Mouse (Mus musculus) liver, embryonic 11.5 days (tissue): ENCODE measurements around the gene Gm17949. TPM values are rescaled to one million over a fixed set of nuclear protein-coding genes. Genes with fewer than 3 reads are reported as not detected.

Experiments
- ATAC-seq: fragments of 200-750 bp; cut with Nextera tagmentation; replicated peaks from 2 replicates; pipeline ENCODE4 v1.8.0; 2017; ENCODE audit warnings: moderate number of reproducible peaks, mild to moderate bottlenecking, moderate TSS enrichment, moderate library complexity; ENCODE audit not compliant: low FRiP score
- DNase-seq: peaks from one replicate; pipeline ENCODE4 v3.0.0-alpha.2; 2017; ENCODE audit warnings: low spot score
- H3K27ac ChIP-seq: fragments of 300-500 bp; sonication (generic); 2 replicates; pipeline ENCODE4 v1.5.1; 2014; ENCODE audit warnings: mild to moderate bottlenecking, low read depth, low read length, control low read depth
- H3K27me3 ChIP-seq: fragments of 300-500 bp; sonication (generic); replicated peaks from 2 replicates; pipeline ENCODE4 v1.6.1; 2014; ENCODE audit warnings: low read length, mixed read lengths; ENCODE audit not compliant: control insufficient read depth, insufficient read depth
- H3K36me3 ChIP-seq: fragments of 300-500 bp; sonication (generic); 2 replicates; pipeline ENCODE4 v1.6.1; 2014; ENCODE audit warnings: mild to moderate bottlenecking, low read length, moderate library complexity, mixed read lengths; ENCODE audit not compliant: control insufficient read depth, insufficient read depth
- H3K4me1 ChIP-seq: fragments of 300-500 bp; sonication (generic); replicated peaks from 2 replicates; pipeline ENCODE4 v1.6.1; 2014; ENCODE audit warnings: low read length, mixed read lengths; ENCODE audit not compliant: control insufficient read depth, insufficient read depth
- H3K4me2 ChIP-seq: fragments of 300-500 bp; sonication (generic); 2 replicates; pipeline ENCODE4 v1.6.1; 2014; ENCODE audit warnings: mild to moderate bottlenecking, control low read depth, moderate library complexity
- H3K4me3 ChIP-seq: fragments of 300-500 bp; sonication (generic); 2 replicates; pipeline ENCODE4 v1.5.1; 2014; ENCODE audit warnings: low read depth, low read length, control low read depth
- H3K9ac ChIP-seq: fragments of 300-500 bp; sonication (generic); 2 replicates; pipeline ENCODE4 v1.6.1; 2014; ENCODE audit warnings: low read depth, low read length, control low read depth
- H3K9me3 ChIP-seq: fragments of 300-500 bp; sonication (generic); 2 replicates; pipeline ENCODE4 v1.6.1; 2016; ENCODE audit warnings: low read length, inconsistent platforms, mixed read lengths; ENCODE audit not compliant: control insufficient read depth
- WGBS: fragments of 180-500 bp; shearing (Covaris S2); extraction: QIAGEN DNeasy Blood & Tissue Kit; methylation state at CpG from one replicate; pipeline ENCODE4 v1.1.7; 2014; 5-methylcytosine and 5-hydroxymethylcytosine counted together
- polyA plus RNA-seq: library from polyadenylated mRNA; unstranded; fragments of >200 nt; fragmentation: Nextera tagmentation; extraction: Ambion mirVana; gene quantifications from 2 replicates; pipeline ENCODE4 v1.2.1, GENCODE M21; 2014

Gene Gm17949
- 0.26 and 0.33 TPM in 2 replicates for polyA plus RNA-seq

GRCm38 (mm10) chr17:57011236-57012141 lies at the start of gene Gm17949, which contains the start of gene Gtf2f1:
TSS of gene Gm17949 (plus strand) at chr17:57011469.
TSS of gene Gtf2f1 (minus strand) at chr17:57011288.
- H3K4me1 ChIP-seq = peaks cover 10% of the 10 kb centered on the region
- WGBS = 1% methylated on average over 51 of the region's 51 CpGs
- H3K36me3 ChIP-seq = peaks cover 18% of the 10 kb centered on the region; the same call in 1 of the 2 replicates

GRCm38 (mm10) chr17:56961880-56962279 lies 49.4 kb upstream of the Gm17949 start:
- no peak overlapping the region for H3K9ac ChIP-seq
- peaks cover 12% of the 10 kb centered on the region for H3K4me1 ChIP-seq
- 84% methylated on average over 4 of the region's 4 CpGs for WGBS
- H3K36me3 ChIP-seq = no peaks in the 10 kb centered on the region
- no peaks in the 10 kb centered on the region for H3K9me3 ChIP-seq
- no peak overlapping the region for H3K4me3 ChIP-seq
- H3K27me3 ChIP-seq = no peaks in the 10 kb centered on the region
- no peak for DNase-seq
- H3K4me2 ChIP-seq = no peak overlapping the region
- no peak overlapping the region for H3K27ac ChIP-seq
- no peak for ATAC-seq

More at GRCm38 (mm10) chr17:57011236-57012141, at the start of gene Gm17949, which contains the start of gene Gtf2f1:
- peak within 1 kb of the TSS; percentile 90 for H3K4me2 ChIP-seq
- peak within 1 kb of the TSS; percentile 84 for H3K9ac ChIP-seq
- peak within 1 kb of the TSS; percentile 72 for H3K4me3 ChIP-seq
- peak within 1 kb of the TSS; percentile 83 for H3K27ac ChIP-seq
- peak; percentile 96 for DNase-seq
- H3K9me3 ChIP-seq = no peaks in the 10 kb centered on the region
- no peaks in the 10 kb centered on the region for H3K27me3 ChIP-seq
- peak; percentile 85 for ATAC-seq

GRCm38 (mm10) chr17:56962642-56963405 lies 48.4 kb upstream of the Gm17949 start:
- H3K9me3 ChIP-seq = no peaks in the 10 kb centered on the region
- H3K27me3 ChIP-seq = no peaks in the 10 kb centered on the region
- ATAC-seq (no peak), DNase-seq (no peak)
- H3K9ac ChIP-seq = no peak overlapping the region
- H3K4me3 ChIP-seq = no peak overlapping the region
- WGBS = 72% methylated on average over 5 of the region's 5 CpGs
- H3K4me2 ChIP-seq = no peak overlapping the region
- H3K27ac ChIP-seq = no peak overlapping the region
- no peaks in the 10 kb centered on the region for H3K36me3 ChIP-seq
- H3K4me1 ChIP-seq = peaks cover 7% of the 10 kb centered on the region

GRCm38 (mm10) chr17:56963646-56964045 lies 47.6 kb upstream of the Gm17949 start:
- DNase-seq (no peak), ATAC-seq (no peak)
- Histone ChIP-seq H3K4me1 (no peaks in the 10 kb centered on the region), H3K9ac (no peak overlapping the region), H3K36me3 (no peaks in the 10 kb centered on the region), H3K27ac (no peak overlapping the region), H3K9me3 (no peaks in the 10 kb centered on the region), H3K4me2 (no peak overlapping the region), H3K27me3 (no peaks in the 10 kb centered on the region), H3K4me3 (no peak overlapping the region)
- 73% methylated on average over 6 of the region's 6 CpGs for WGBS

GRCm38 (mm10) chr17:56969321-56969720 lies 41.9 kb upstream of the Gm17949 start:
- no peak overlapping the region for H3K4me2 ChIP-seq
- H3K9ac ChIP-seq = no peak overlapping the region
- 61% methylated on average over 3 of the region's 3 CpGs for WGBS
- H3K36me3 ChIP-seq = no peaks in the 10 kb centered on the region
- peaks cover 11% of the 10 kb centered on the region; the same call in 1 of the 2 replicates for H3K27me3 ChIP-seq
- DNase-seq (no peak), ATAC-seq (no peak)
- H3K4me1 ChIP-seq = no peaks in the 10 kb centered on the region
- H3K9me3 ChIP-seq = no peaks in the 10 kb centered on the region
- no peak overlapping the region for H3K27ac ChIP-seq
- H3K4me3 ChIP-seq = no peak overlapping the region

GRCm38 (mm10) chr17:56970081-56970480 lies 41.2 kb upstream of the Gm17949 start:
- Histone ChIP-seq H3K4me1 (no peaks in the 10 kb centered on the region), H3K36me3 (no peaks in the 10 kb centered on the region), H3K4me3 (no peak overlapping the region), H3K27me3 (peaks cover 11% of the 10 kb centered on the region; the same call in 1 of the 2 replicates), H3K4me2 (no peak overlapping the region), H3K9me3 (no peaks in the 10 kb centered on the region), H3K9ac (no peak overlapping the region), H3K27ac (no peak overlapping the region)
- ATAC-seq (no peak), DNase-seq (no peak)
- 56% methylated on average over 5 of the region's 5 CpGs for WGBS

- 57% methylated on average over 11 of the region's 14 CpGs for WGBS
Measured at GRCm38 (mm10) chr17:56973956-56974707, 37.1 kb upstream of the Gm17949 start.

GRCm38 (mm10) chr17:56974708-56975240 lies 36.5 kb upstream of the Gm17949 start:
- Histone ChIP-seq H3K27me3 (peaks cover 6% of the 10 kb centered on the region; the same call in 1 of the 2 replicates), H3K4me3 (no peak overlapping the region), H3K4me1 (no peaks in the 10 kb centered on the region), H3K9ac (no peak overlapping the region), H3K27ac (no peak overlapping the region), H3K36me3 (no peaks in the 10 kb centered on the region), H3K4me2 (no peak overlapping the region), H3K9me3 (no peaks in the 10 kb centered on the region)
- DNase-seq (no peak), ATAC-seq (no peak)
- WGBS = 75% methylated on average over 5 of the region's 5 CpGs

More at GRCm38 (mm10) chr17:56973956-56974707, 37.1 kb upstream of the Gm17949 start:
- no peaks in the 10 kb centered on the region for H3K36me3 ChIP-seq
- no peak overlapping the region for H3K4me3 ChIP-seq
- DNase-seq = no peak
- H3K27me3 ChIP-seq = peaks cover 11% of the 10 kb centered on the region; the same call in 1 of the 2 replicates
- H3K9me3 ChIP-seq = no peaks in the 10 kb centered on the region
- H3K27ac ChIP-seq = no peak overlapping the region
- no peak overlapping the region for H3K9ac ChIP-seq
- peak; percentile 51; the same call in 1 of the 2 replicates for ATAC-seq
- H3K4me1 ChIP-seq = no peaks in the 10 kb centered on the region
- H3K4me2 ChIP-seq = no peak overlapping the region
